Mouse (Mus musculus) G1E (cell line): ENCODE data around the gene Chil1. TPM values are rescaled to one million over a fixed set of nuclear protein-coding genes. Genes with fewer than 3 reads are reported as not detected.

ENCODE experiments used
- ATAC-seq: 2 replicates; pipeline ENCODE4 v1.8.0; 2016; ENCODE audit warnings: mild to moderate bottlenecking; ENCODE audit not compliant: insufficient number of reproducible peaks, poor library complexity, low FRiP score, severe bottlenecking; ENCODE audit errors: extremely low read depth
- DNase-seq: peaks from one replicate; pipeline ENCODE4 v3.0.0; 2012; ENCODE audit warnings: low spot score
- H3K27me3 ChIP-seq: 2 replicates; pipeline ENCODE4 v1.6.1; 2012; ENCODE audit warnings: mild to moderate bottlenecking, low read length, inconsistent platforms; ENCODE audit not compliant: insufficient read depth
- H3K36me3 ChIP-seq: replicated peaks from 2 replicates; pipeline ENCODE3; 2012; ENCODE audit warnings: mild to moderate bottlenecking, inconsistent platforms
- H3K4me1 ChIP-seq: 2 replicates; pipeline ENCODE4 v1.6.1; 2012; ENCODE audit warnings: low read depth, low read length, inconsistent platforms, mixed read lengths; ENCODE audit not compliant: insufficient read depth
- H3K4me3 ChIP-seq: 2 replicates; pipeline ENCODE4 v1.5.1; 2012; ENCODE audit warnings: low read depth, mild to moderate bottlenecking, inconsistent platforms, low read length, moderate library complexity, mixed read lengths
- H3K9me3 ChIP-seq: replicated peaks from 2 replicates; pipeline ENCODE4 v1.6.1; 2012; ENCODE audit warnings: inconsistent platforms
- CTCF ChIP-seq: IDR thresholded peaks from 2 replicates; pipeline ENCODE4 v1.5.1; 2012; ENCODE audit warnings: low read depth, low read length, inconsistent platforms, mixed read lengths
- GATA1 ChIP-seq: IDR thresholded peaks from 2 replicates; pipeline ENCODE4 v1.6.1; 2012; ENCODE audit warnings: borderline replicate concordance, low read length, inconsistent platforms, mixed read lengths
- GATA2 ChIP-seq: IDR thresholded peaks from 2 replicates; pipeline ENCODE4 v1.6.1; 2012; ENCODE audit warnings: low read depth, low read length, inconsistent platforms, borderline replicate concordance
- POLR2AphosphoS5 ChIP-seq: IDR thresholded peaks from 2 replicates; pipeline ENCODE4 v1.6.1; 2012; ENCODE audit warnings: low read depth, low read length, inconsistent platforms; ENCODE audit not compliant: insufficient replicate concordance
- TAL1 ChIP-seq: conservative IDR thresholded peaks from 2 replicates; pipeline ENCODE4 v1.6.1; 2012; ENCODE audit warnings: low read depth, low read length, inconsistent platforms, mixed read lengths
- polyA plus RNA-seq: library from polyadenylated mRNA; stranded (reverse); fragments of >175 nt; gene quantifications from 2 replicates; pipeline ENCODE4 v1.2.3, GENCODE M21; 2012
- total RNA-seq, 2 experiments: library from RNA; stranded (forward) in 1 of 2; stranded (reverse) in 1 of 2; fragments of 200-1000 nt in 1 of 2; fragments of >200 nt in 1 of 2; fragmentation: Nextera tagmentation in 1 of 2; gene quantifications; 2 replicates each; pipeline ENCODE4 v1.2.3; 2014 to 2017

Gene Chil1
- total and polyA plus RNA-seq, 3 experiments: not detected

- TF ChIP-seq TAL1 (no peak), CTCF (no peak), GATA2 (no peak), POLR2AphosphoS5 (no peak), GATA1 (no peak)
- Histone ChIP-seq H3K27me3 (peaks cover 65% of the 10 kb centered on the region), H3K4me1 (peaks cover 20% of the 10 kb centered on the region), H3K36me3 (no peaks in the 10 kb centered on the region), H3K9me3 (no peaks in the 10 kb centered on the region), H3K4me3 (no peak overlapping the region)
- DNase-seq: no peak
- ATAC-seq: no peak
Observed at GRCm38 (mm10) chr1:134234455-134235390, 52.7 kb downstream of the Chil1 start.

- peaks cover 20% of the 10 kb centered on the region for H3K4me1 ChIP-seq
- DNase-seq (no peak), ATAC-seq (no peak)
- H3K4me3 ChIP-seq: no peak within 1 kb of the TSS
- no peaks in the 10 kb centered on the region for H3K9me3 ChIP-seq
- no peaks in the 10 kb centered on the region for H3K36me3 ChIP-seq
- H3K27me3 ChIP-seq: peaks cover 66% of the 10 kb centered on the region
- TF ChIP-seq CTCF (no peak), GATA2 (no peak), GATA1 (no peak), TAL1 (no peak), POLR2AphosphoS5 (no peak)
Observed at GRCm38 (mm10) chr1:134235391-134235921, 53.5 kb downstream of the Chil1 start, which contains the start of gene Adora1. Adora1 (minus strand) TSS chr1:134235431.

- Histone ChIP-seq H3K4me1 (peaks cover 16% of the 10 kb centered on the region), H3K4me3 (no peak overlapping the region), H3K27me3 (peaks cover 73% of the 10 kb centered on the region), H3K36me3 (no peaks in the 10 kb centered on the region), H3K9me3 (no peaks in the 10 kb centered on the region)
- ATAC-seq (no peak), DNase-seq (no peak)
- TF ChIP-seq TAL1 (no peak), GATA1 (no peak), GATA2 (no peak), POLR2AphosphoS5 (no peak), CTCF (no peak)
Observed at GRCm38 (mm10) chr1:134236142-134236541, 54.2 kb downstream of the Chil1 start.

- Histone ChIP-seq H3K27me3 (peaks cover 75% of the 10 kb centered on the region), H3K36me3 (no peaks in the 10 kb centered on the region), H3K4me1 (peaks cover 6% of the 10 kb centered on the region; the same call in 1 of the 2 replicates), H3K4me3 (no peak overlapping the region), H3K9me3 (no peaks in the 10 kb centered on the region)
- DNase-seq (no peak), ATAC-seq (no peak)
- no peak for TF ChIP-seq TAL1
Observed at GRCm38 (mm10) chr1:134237438-134237837, 55.5 kb downstream of the Chil1 start.

Other genes with a start within 250 kb of the Chil1 start
- not detected in 2 replicates for gene Fmod, start 144.9 kb upstream of the Chil1 start, total RNA-seq (2014; fragmentation: Nextera tagmentation)
- gene Fmod, start 144.9 kb upstream of the Chil1 start, total RNA-seq (2017): 0.16 TPM in 1 of 2 replicates, not detected in the other
- gene Fmod, start 144.9 kb upstream of the Chil1 start, polyA plus RNA-seq: not detected in 2 replicates
- gene Btg2, start 103.1 kb upstream of the Chil1 start, total RNA-seq (2014; fragmentation: Nextera tagmentation): 14.3 and 25.7 TPM in 2 replicates
- gene Btg2, start 103.1 kb upstream of the Chil1 start, total RNA-seq (2017): 12.3 and 13.5 TPM in 2 replicates
- gene Btg2, start 103.1 kb upstream of the Chil1 start, polyA plus RNA-seq: 2.3 and 4.6 TPM in 2 replicates
- not detected in 2 replicates for gene Chit1, start 70.9 kb upstream of the Chil1 start, total RNA-seq (2014; fragmentation: Nextera tagmentation)
- gene Chit1, start 70.9 kb upstream of the Chil1 start, total RNA-seq (2017): not detected in 2 replicates
- gene Chit1, start 70.9 kb upstream of the Chil1 start, polyA plus RNA-seq: not detected in 2 replicates
- not detected in 2 replicates for gene Mybph, start 11.3 kb downstream of the Chil1 start, total RNA-seq (2014; fragmentation: Nextera tagmentation)
- 0.05 TPM in 1 of 2 replicates, not detected in the other for gene Mybph, start 11.3 kb downstream of the Chil1 start, total RNA-seq (2017)
- not detected in 2 replicates for gene Mybph, start 11.3 kb downstream of the Chil1 start, polyA plus RNA-seq
- not detected in 2 replicates for gene Adora1, start 53.3 kb downstream of the Chil1 start, total RNA-seq (2014; fragmentation: Nextera tagmentation)
- 0.06 and 0.16 TPM in 2 replicates for gene Adora1, start 53.3 kb downstream of the Chil1 start, total RNA-seq (2017)
- gene Adora1, start 53.3 kb downstream of the Chil1 start, polyA plus RNA-seq: not detected in 2 replicates
- not detected in 2 replicates for gene Myog, start 107.8 kb downstream of the Chil1 start, total RNA-seq (2014; fragmentation: Nextera tagmentation)
- not detected in 2 replicates for gene Myog, start 107.8 kb downstream of the Chil1 start, total RNA-seq (2017)
- gene Myog, start 107.8 kb downstream of the Chil1 start, polyA plus RNA-seq: not detected in 2 replicates
- gene Ppfia4, start 150.8 kb downstream of the Chil1 start, total RNA-seq (2014; fragmentation: Nextera tagmentation): not detected in 2 replicates
- 0.05 TPM in 1 of 2 replicates, not detected in the other for gene Ppfia4, start 150.8 kb downstream of the Chil1 start, total RNA-seq (2017)
- gene Ppfia4, start 150.8 kb downstream of the Chil1 start, polyA plus RNA-seq: 0.13 and 0.20 TPM in 2 replicates
- gene Tmem183a, start 179.8 kb downstream of the Chil1 start, total RNA-seq (2014; fragmentation: Nextera tagmentation): 65.9 and 81.3 TPM in 2 replicates
- gene Tmem183a, start 179.8 kb downstream of the Chil1 start, total RNA-seq (2017): 84.9 and 94.0 TPM in 2 replicates
- 37.8 and 49.1 TPM in 2 replicates for gene Tmem183a, start 179.8 kb downstream of the Chil1 start, polyA plus RNA-seq
- gene 4933406M09Rik, start 203.8 kb downstream of the Chil1 start, total RNA-seq (2014; fragmentation: Nextera tagmentation): not detected in 2 replicates
- gene 4933406M09Rik, start 203.8 kb downstream of the Chil1 start, total RNA-seq (2017): 0.06 and 0.16 TPM in 2 replicates
- not detected in 2 replicates for gene 4933406M09Rik, start 203.8 kb downstream of the Chil1 start, polyA plus RNA-seq
- 115 and 119 TPM in 2 replicates for gene Cyb5r1, start 223.4 kb downstream of the Chil1 start, total RNA-seq (2014; fragmentation: Nextera tagmentation)
- gene Cyb5r1, start 223.4 kb downstream of the Chil1 start, total RNA-seq (2017): 41.6 and 42.1 TPM in 2 replicates
- gene Cyb5r1, start 223.4 kb downstream of the Chil1 start, polyA plus RNA-seq: 48.1 and 59.5 TPM in 2 replicates
- gene Adipor1, start 233.2 kb downstream of the Chil1 start, total RNA-seq (2014; fragmentation: Nextera tagmentation): 154 and 168 TPM in 2 replicates
- gene Adipor1, start 233.2 kb downstream of the Chil1 start, total RNA-seq (2017): 82.0 and 88.8 TPM in 2 replicates
- 97.2 and 129 TPM in 2 replicates for gene Adipor1, start 233.2 kb downstream of the Chil1 start, polyA plus RNA-seq